Mouse (Mus musculus): ENCODE results near the gene Smap2.

DNA sequence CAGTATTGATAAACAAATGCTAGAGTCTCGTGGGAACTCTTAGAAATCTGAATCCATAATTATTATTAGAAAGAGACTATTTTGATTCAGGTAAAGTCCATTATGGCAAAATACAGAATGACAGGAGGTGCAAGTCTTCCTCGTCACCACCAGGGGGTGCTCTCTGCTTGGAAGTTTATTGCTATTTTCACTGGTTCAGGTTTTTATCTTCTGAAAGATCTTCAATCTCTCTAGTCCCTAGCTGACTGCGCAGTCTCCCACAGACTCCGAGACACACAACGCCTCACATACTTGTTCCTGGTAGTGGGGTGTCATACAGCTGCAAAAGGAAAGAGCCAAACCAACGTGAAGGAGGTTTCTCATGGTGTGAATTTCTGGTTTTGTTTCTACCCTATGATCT is 30.6 kb downstream of the Smap2 start:
- TF ChIP-seq CTCF (IDR thresholded peaks at IDR 0.05; ENCODE audit: extremely low read depth, insufficient read depth, low read length), result peak; percentile 79
- TF ChIP-seq POLR2A (IDR thresholded peaks at IDR 0.05; ENCODE audit: extremely low read depth, insufficient read depth, low read length), result no peak
